Mouse (Mus musculus) liver, embryonic 14.5 days (tissue): ENCODE data around the gene Tecpr1.

Experiments used
- CTCF ChIP-seq: IDR thresholded peaks from 2 replicates; pipeline ENCODE4 v1.5.1; 2016; ENCODE audit warnings: antibody characterized with exemption, low read depth, control low read depth
- EP300 ChIP-seq: IDR thresholded peaks from 2 replicates; pipeline ENCODE4 v1.6.1; 2016; ENCODE audit warnings: antibody characterized with exemption, low read depth

GRCm38 (mm10) chr5:144222811-144223502 lies 458 bp downstream of the Tecpr1 start:
- TF ChIP-seq CTCF, result no peak
- TF ChIP-seq EP300, result no peak
